Mouse (Mus musculus): Measurements from ENCODE around the gene Zfp821. TPM values are rescaled to one million over a fixed set of nuclear protein-coding genes. Genes with fewer than 3 reads are reported as not detected.
A peak's percentile ranks its signal among the peaks of the same experiment; 100 is the strongest.

Gene Zfp821
- total and polyA plus RNA-seq, 2 experiments from 2014 or later = 12.2 to 14.8 TPM

- 88% methylated on average over 1 of the region's 1 CpGs for WGBS
These were observed 7.2 kb downstream of the Zfp821 start for GRCm38 (mm10) chr8:109712521-109712920.

DNA sequence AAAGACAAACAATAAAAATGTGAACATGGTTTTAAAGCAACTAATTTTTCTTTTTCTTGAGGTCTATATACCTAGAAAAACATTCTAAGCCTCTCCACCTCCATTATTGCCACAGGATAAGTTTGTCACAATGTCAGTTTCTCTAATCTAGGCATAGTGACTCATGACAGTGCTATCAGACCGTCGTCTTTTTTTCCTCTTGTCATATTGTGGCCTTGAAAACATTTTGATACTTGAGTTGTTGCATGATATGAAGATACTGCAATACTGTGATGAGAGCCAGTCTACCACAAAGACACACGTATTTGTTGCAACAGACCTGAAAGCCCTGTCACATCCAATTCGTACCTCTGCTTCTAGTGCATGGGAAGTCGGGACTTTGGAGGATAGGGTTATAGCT is 9.6 kb downstream of the Zfp821 start:
- Histone ChIP-seq H3K27ac (ENCODE audit: low read depth) (no peak overlapping the region), H3K9me3 (replicated peaks; ENCODE audit: control insufficient read depth, low read length) (no peaks in the 10 kb centered on the region), H3K27me3 (ENCODE audit: control insufficient read depth, insufficient read depth, low read length) (no peaks in the 10 kb centered on the region), H3K4me1 (ENCODE audit: control insufficient read depth, insufficient read depth) (no peaks in the 10 kb centered on the region), H3K9ac (replicated peaks; ENCODE audit: low read depth, low read length) (no peak overlapping the region), H3K36me3 (replicated peaks; ENCODE audit: control insufficient read depth, insufficient read depth, low read length) (peaks cover 90% of the 10 kb centered on the region), H3K4me3 (ENCODE audit: low read depth, low read length) (no peak overlapping the region), H3K4me2 (ENCODE audit: low read depth, low read length) (no peak overlapping the region)
- WGBS = 82% methylated on average over 5 of the region's 5 CpGs
- no peak for TF ChIP-seq CTCF (IDR thresholded peaks at IDR 0.05; ENCODE audit: low read depth)
- TF ChIP-seq EP300 (IDR thresholded peaks at IDR 0.05; ENCODE audit: low read depth) = no peak
- ATAC-seq (ENCODE audit: insufficient read depth, low read depth) = no peak
- no peak for DNase-seq (ENCODE audit: low spot score)

More at GRCm38 (mm10) chr8:109712521-109712920, 7.2 kb downstream of the Zfp821 start:
- Histone ChIP-seq H3K4me3 (ENCODE audit: low read depth, low read length) (no peak overlapping the region), H3K27ac (ENCODE audit: low read depth) (no peak overlapping the region), H3K27me3 (ENCODE audit: control insufficient read depth, insufficient read depth, low read length) (no peaks in the 10 kb centered on the region), H3K9ac (replicated peaks; ENCODE audit: low read depth, low read length) (no peak overlapping the region), H3K9me3 (replicated peaks; ENCODE audit: control insufficient read depth, low read length) (no peaks in the 10 kb centered on the region), H3K36me3 (replicated peaks; ENCODE audit: control insufficient read depth, insufficient read depth, low read length) (peaks cover 90% of the 10 kb centered on the region), H3K4me2 (ENCODE audit: low read depth, low read length) (no peak overlapping the region), H3K4me1 (ENCODE audit: control insufficient read depth, insufficient read depth) (no peaks in the 10 kb centered on the region)
- DNase-seq (ENCODE audit: low spot score) (no peak), ATAC-seq (ENCODE audit: insufficient read depth, low read depth) (no peak)
- TF ChIP-seq EP300 (IDR thresholded peaks at IDR 0.05; ENCODE audit: low read depth) (no peak), CTCF (IDR thresholded peaks at IDR 0.05; ENCODE audit: low read depth) (no peak)

- Histone ChIP-seq H3K4me1 (ENCODE audit: control insufficient read depth, insufficient read depth) (no peaks in the 10 kb centered on the region), H3K36me3 (replicated peaks; ENCODE audit: control insufficient read depth, insufficient read depth, low read length) (peaks cover 77% of the 10 kb centered on the region), H3K9ac (replicated peaks; ENCODE audit: low read depth, low read length) (no peak overlapping the region), H3K9me3 (replicated peaks; ENCODE audit: control insufficient read depth, low read length) (no peaks in the 10 kb centered on the region), H3K4me2 (ENCODE audit: low read depth, low read length) (no peak overlapping the region), H3K4me3 (ENCODE audit: low read depth, low read length) (no peak overlapping the region), H3K27ac (ENCODE audit: low read depth) (no peak overlapping the region), H3K27me3 (ENCODE audit: control insufficient read depth, insufficient read depth, low read length) (no peaks in the 10 kb centered on the region)
- DNase-seq (ENCODE audit: low spot score) (no peak), ATAC-seq (ENCODE audit: insufficient read depth, low read depth) (no peak)
- no peak for TF ChIP-seq EP300 (IDR thresholded peaks at IDR 0.05; ENCODE audit: low read depth)
- no peak for TF ChIP-seq CTCF (IDR thresholded peaks at IDR 0.05; ENCODE audit: low read depth)
- 75% methylated on average over 3 of the region's 3 CpGs for WGBS
These were observed 19.8 kb downstream of the Zfp821 start for GRCm38 (mm10) chr8:109725106-109725505.

GRCm38 (mm10) chr8:109731012-109731411 is 25.7 kb downstream of the Zfp821 start:
- 84% methylated on average over 3 of the region's 3 CpGs for WGBS

GRCm38 (mm10) chr8:109734018-109734417 is 28.7 kb downstream of the Zfp821 start:
- DNase-seq (ENCODE audit: low spot score) (no peak), ATAC-seq (ENCODE audit: insufficient read depth, low read depth) (no peak)
- H3K27ac ChIP-seq (ENCODE audit: low read depth) = no peak overlapping the region
- H3K4me3 ChIP-seq (ENCODE audit: low read depth, low read length) = no peak overlapping the region
- 41% methylated on average over 3 of the region's 3 CpGs for WGBS
- H3K9ac ChIP-seq (replicated peaks; ENCODE audit: low read depth, low read length) = no peak overlapping the region
- TF ChIP-seq CTCF (IDR thresholded peaks at IDR 0.05; ENCODE audit: low read depth) (no peak), EP300 (IDR thresholded peaks at IDR 0.05; ENCODE audit: low read depth) (no peak)
- no peaks in the 10 kb centered on the region for H3K9me3 ChIP-seq (replicated peaks; ENCODE audit: control insufficient read depth, low read length)
- H3K27me3 ChIP-seq (ENCODE audit: control insufficient read depth, insufficient read depth, low read length) = no peaks in the 10 kb centered on the region
- peaks cover 49% of the 10 kb centered on the region for H3K36me3 ChIP-seq (replicated peaks; ENCODE audit: control insufficient read depth, insufficient read depth, low read length)
- no peak overlapping the region for H3K4me2 ChIP-seq (ENCODE audit: low read depth, low read length)
- peaks cover 7% of the 10 kb centered on the region; the same call in 1 of the 2 replicates for H3K4me1 ChIP-seq (ENCODE audit: control insufficient read depth, insufficient read depth)

More at GRCm38 (mm10) chr8:109731012-109731411, 25.7 kb downstream of the Zfp821 start:
- Histone ChIP-seq H3K4me1 (ENCODE audit: control insufficient read depth, insufficient read depth) (no peaks in the 10 kb centered on the region), H3K4me3 (ENCODE audit: low read depth, low read length) (no peak overlapping the region), H3K9ac (replicated peaks; ENCODE audit: low read depth, low read length) (no peak overlapping the region), H3K36me3 (replicated peaks; ENCODE audit: control insufficient read depth, insufficient read depth, low read length) (peaks cover 58% of the 10 kb centered on the region), H3K4me2 (ENCODE audit: low read depth, low read length) (no peak overlapping the region), H3K27me3 (ENCODE audit: control insufficient read depth, insufficient read depth, low read length) (no peaks in the 10 kb centered on the region), H3K27ac (ENCODE audit: low read depth) (no peak overlapping the region), H3K9me3 (replicated peaks; ENCODE audit: control insufficient read depth, low read length) (no peaks in the 10 kb centered on the region)
- DNase-seq (ENCODE audit: low spot score) (no peak), ATAC-seq (ENCODE audit: insufficient read depth, low read depth) (no peak)
- TF ChIP-seq CTCF (IDR thresholded peaks at IDR 0.05; ENCODE audit: low read depth) = no peak
- TF ChIP-seq EP300 (IDR thresholded peaks at IDR 0.05; ENCODE audit: low read depth) = no peak

DNA sequence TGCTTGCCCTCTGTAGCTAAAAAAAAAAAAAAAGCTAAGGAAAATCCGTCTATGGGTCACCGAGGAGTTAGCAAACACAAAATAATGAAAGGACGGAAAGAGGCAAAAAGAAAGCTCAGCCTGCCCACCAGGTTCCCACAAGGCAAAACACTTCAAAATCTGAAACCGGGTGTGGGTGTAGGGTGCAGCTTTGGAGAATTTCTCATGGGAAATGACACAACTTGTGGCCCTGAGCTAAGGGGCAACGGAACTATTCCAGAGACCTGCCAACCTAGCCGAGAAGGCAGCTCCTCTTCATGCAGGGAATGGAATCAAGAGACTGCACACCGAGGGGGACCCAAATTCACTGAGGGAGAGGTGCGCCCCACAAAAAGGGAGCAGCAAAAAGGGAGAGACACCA is 31.5 kb downstream of the Zfp821 start:
- ATAC-seq (ENCODE audit: insufficient read depth, low read depth) = no peak; the same call in 1 of the 2 replicates
- Histone ChIP-seq H3K9ac (replicated peaks; ENCODE audit: low read depth, low read length) (peak overlapping the region; percentile 97), H3K4me3 (ENCODE audit: low read depth, low read length) (peak overlapping the region; percentile 96), H3K36me3 (replicated peaks; ENCODE audit: control insufficient read depth, insufficient read depth, low read length) (peaks cover 27% of the 10 kb centered on the region), H3K4me2 (ENCODE audit: low read depth, low read length) (peak overlapping the region; percentile 84), H3K9me3 (replicated peaks; ENCODE audit: control insufficient read depth, low read length) (no peaks in the 10 kb centered on the region), H3K27ac (ENCODE audit: low read depth) (peak overlapping the region; percentile 82), H3K27me3 (ENCODE audit: control insufficient read depth, insufficient read depth, low read length) (no peaks in the 10 kb centered on the region), H3K4me1 (ENCODE audit: control insufficient read depth, insufficient read depth) (peaks cover 7% of the 10 kb centered on the region; the same call in 1 of the 2 replicates)
- 4% methylated on average over 8 of the region's 8 CpGs for WGBS
- TF ChIP-seq CTCF (IDR thresholded peaks at IDR 0.05; ENCODE audit: low read depth) = no peak
- no peak for DNase-seq (ENCODE audit: low spot score)

Measured in heart, postnatal 0 days (tissue).